Mouse (Mus musculus) spleen, postnatal 36 days (tissue): ENCODE data around the gene Gramd4.
A peak's percentile ranks its signal among the peaks of the same experiment; 100 is the strongest.
"Not testable (repeated sequence)": the region's sequence is repeated elsewhere in the genome, so short reads cannot be mapped to it uniquely, and the experiment has no call there.

Experiments
- DNase-seq, 2 experiments: peaks; one replicate each; pipeline ENCODE4 v3.0.0; 2022; ENCODE audit warnings: low spot score in 2 of 2, mixed read lengths in 1 of 2

Gene Gramd4

GRCm38 (mm10) chr15:86090578-86090977 lies 33.1 kb downstream of the Gramd4 start:
- no peak for DNase-seq

GRCm38 (mm10) chr15:86091201-86091997 lies 33.9 kb downstream of the Gramd4 start:
- DNase-seq = no peak

GRCm38 (mm10) chr15:86091998-86092670 lies 34.6 kb downstream of the Gramd4 start:
- no peak for DNase-seq

- DNase-seq = no peak
Measured at GRCm38 (mm10) chr15:86093236-86093635, 35.7 kb downstream of the Gramd4 start.

GRCm38 (mm10) chr15:86094324-86095121 lies 37.0 kb downstream of the Gramd4 start:
- peak; percentile 48 to 58 for DNase-seq

GRCm38 (mm10) chr15:86095722-86096603 lies 38.5 kb downstream of the Gramd4 start:
- DNase-seq = no peak

- DNase-seq = not testable (repeated sequence)
Measured at GRCm38 (mm10) chr15:86096604-86097020, 39.1 kb downstream of the Gramd4 start.

- DNase-seq = no peak
Measured at GRCm38 (mm10) chr15:86097871-86098270, 40.4 kb downstream of the Gramd4 start.

- no peak for DNase-seq
Measured at GRCm38 (mm10) chr15:86101585-86101984, 44.1 kb downstream of the Gramd4 start.

- DNase-seq = no peak
Measured at GRCm38 (mm10) chr15:86102308-86102707, 44.8 kb downstream of the Gramd4 start.

- peak in 1 of 2 experiments; percentile 43 for DNase-seq
Measured at GRCm38 (mm10) chr15:86104401-86105344, 47.2 kb downstream of the Gramd4 start.

GRCm38 (mm10) chr15:86105345-86105697 lies 47.8 kb downstream of the Gramd4 start:
- peak; percentile 63 to 81 for DNase-seq

- DNase-seq = no peak
Measured at GRCm38 (mm10) chr15:86105751-86106150, 48.3 kb downstream of the Gramd4 start.

GRCm38 (mm10) chr15:86107831-86108471 lies 50.5 kb downstream of the Gramd4 start:
- no peak for DNase-seq

- DNase-seq = no peak
Measured at GRCm38 (mm10) chr15:86109245-86109644, 51.8 kb downstream of the Gramd4 start.

- DNase-seq = no peak
Measured at GRCm38 (mm10) chr15:86109650-86110211, 52.2 kb downstream of the Gramd4 start.

- peak; percentile 51 to 57 for DNase-seq
Measured at GRCm38 (mm10) chr15:86110361-86111103, 53.0 kb downstream of the Gramd4 start.

GRCm38 (mm10) chr15:86112707-86113341 lies 55.3 kb downstream of the Gramd4 start:
- no peak for DNase-seq
